Mouse (Mus musculus) E14TG2a.4 (cell line): Measurements from ENCODE around the gene Reep6.

Experiments
- CTCF ChIP-seq: conservative IDR thresholded peaks from 2 replicates; pipeline ENCODE4 v1.5.1; 2014; ENCODE audit warnings: low read length
- NANOG ChIP-seq: IDR thresholded peaks from 2 replicates; pipeline ENCODE4 v1.6.1; 2014; ENCODE audit warnings: borderline replicate concordance, low read length, mixed read lengths
- POU5F1 ChIP-seq: IDR thresholded peaks from 2 replicates; pipeline ENCODE4 v1.6.1; 2014; ENCODE audit warnings: low read length, borderline replicate concordance

GRCm38 (mm10) chr10:80330888-80331287 lies 1.1 kb downstream of the Reep6 start:
- TF ChIP-seq CTCF (no peak), POU5F1 (no peak), NANOG (no peak)
